Mouse (Mus musculus): ENCODE data around the gene Tmem170.
"Not testable (repeated sequence)": the region's sequence is repeated elsewhere in the genome, so short reads cannot be mapped to it uniquely, and the experiment has no call there.

Tmem170 gene

GRCm38 (mm10) chr8:111871278-111871677 is 5.3 kb downstream of the Tmem170 start:
- DNase-seq: no peak

GRCm38 (mm10) chr8:111870379-111870778 is 6.2 kb downstream of the Tmem170 start:
- DNase-seq: no peak

GRCm38 (mm10) chr8:111868664-111869063 is 7.9 kb downstream of the Tmem170 start:
- no peak for DNase-seq

- no peak for DNase-seq
Observed at GRCm38 (mm10) chr8:111865857-111866256, 10.7 kb downstream of the Tmem170 start.

GRCm38 (mm10) chr8:111865130-111865852 is 11.3 kb downstream of the Tmem170 start:
- DNase-seq: no peak

- no peak for DNase-seq
Observed at GRCm38 (mm10) chr8:111864648-111865047, 11.9 kb downstream of the Tmem170 start.

- no peak for DNase-seq
Observed at GRCm38 (mm10) chr8:111863280-111863679, 13.3 kb downstream of the Tmem170 start.

- no peak for DNase-seq
Observed at GRCm38 (mm10) chr8:111855977-111856376, 20.6 kb downstream of the Tmem170 start.

GRCm38 (mm10) chr8:111853861-111854501 is 22.6 kb downstream of the Tmem170 start, which contains the start of gene Cfdp1:
Cfdp1 (minus strand) TSS chr8:111854291.
- peak; percentile 100 for DNase-seq

GRCm38 (mm10) chr8:111853219-111853618 is 23.3 kb downstream of the Tmem170 start:
- DNase-seq: not testable (repeated sequence)

GRCm38 (mm10) chr8:111846746-111847145 is 29.8 kb downstream of the Tmem170 start:
- DNase-seq: no peak

GRCm38 (mm10) chr8:111835540-111835939 is 41.0 kb downstream of the Tmem170 start:
- DNase-seq: no peak

- peak; percentile 93 for DNase-seq
Observed at GRCm38 (mm10) chr8:111834011-111834410, 42.5 kb downstream of the Tmem170 start.

GRCm38 (mm10) chr8:111832983-111833382 is 43.6 kb downstream of the Tmem170 start:
- DNase-seq: no peak

- DNase-seq: no peak
Observed at GRCm38 (mm10) chr8:111831996-111832395, 44.6 kb downstream of the Tmem170 start.

GRCm38 (mm10) chr8:111828595-111828994 is 48.0 kb downstream of the Tmem170 start:
- no peak for DNase-seq

- no peak for DNase-seq
Observed at GRCm38 (mm10) chr8:111825219-111825618, 51.3 kb downstream of the Tmem170 start.

GRCm38 (mm10) chr8:111824334-111824733 is 52.2 kb downstream of the Tmem170 start:
- DNase-seq: no peak

- DNase-seq: peak; percentile 95
Observed at GRCm38 (mm10) chr8:111821199-111821598, 55.4 kb downstream of the Tmem170 start.

GRCm38 (mm10) chr8:111820691-111821090 is 55.9 kb downstream of the Tmem170 start:
- peak; percentile 93 for DNase-seq

- peak; percentile 95 for DNase-seq
Observed at GRCm38 (mm10) chr8:111820018-111820417, 56.5 kb downstream of the Tmem170 start.

- DNase-seq: no peak
Observed at GRCm38 (mm10) chr8:111818556-111818955, 58.0 kb downstream of the Tmem170 start.

- DNase-seq: no peak
Observed at GRCm38 (mm10) chr8:111815078-111815477, 61.5 kb downstream of the Tmem170 start.

GRCm38 (mm10) chr8:111813818-111814217 is 62.7 kb downstream of the Tmem170 start:
- DNase-seq: no peak
